Mouse (Mus musculus) embryo, embryonic 10.5 days (tissue): ENCODE measurements around the gene Pex16.
"Not testable (repeated sequence)": the region's sequence is repeated elsewhere in the genome, so short reads cannot be mapped to it uniquely, and the experiment has no call there.

Experiments
- DNase-seq: peaks from one replicate; pipeline ENCODE4 v3.0.0-alpha.2; 2015; ENCODE audit warnings: low spot score

Pex16 gene

GRCm38 (mm10) chr2:92388891-92389641 is 14.6 kb downstream of the Pex16 start:
- DNase-seq, result peak; percentile 100

GRCm38 (mm10) chr2:92389645-92390044 is 15.2 kb downstream of the Pex16 start:
- DNase-seq, result no peak

- DNase-seq, result no peak
These were observed 15.9 kb downstream of the Pex16 start for GRCm38 (mm10) chr2:92390206-92390930.

GRCm38 (mm10) chr2:92391116-92391515 is 16.6 kb downstream of the Pex16 start:
- DNase-seq, result no peak

- no peak for DNase-seq
These were observed 17.3 kb downstream of the Pex16 start for GRCm38 (mm10) chr2:92391703-92392317.

- DNase-seq, result peak; percentile 90
These were observed 18.1 kb downstream of the Pex16 start for GRCm38 (mm10) chr2:92392318-92393264.

- DNase-seq, result no peak
These were observed 21.1 kb downstream of the Pex16 start for GRCm38 (mm10) chr2:92395535-92395934.

- DNase-seq, result no peak
These were observed 23.0 kb downstream of the Pex16 start for GRCm38 (mm10) chr2:92397436-92397835.

- DNase-seq, result not testable (repeated sequence)
These were observed 25.4 kb downstream of the Pex16 start for GRCm38 (mm10) chr2:92399877-92400276.

GRCm38 (mm10) chr2:92400682-92401081 is 26.2 kb downstream of the Pex16 start:
- DNase-seq, result no peak

- peak; percentile 75 for DNase-seq
These were observed 26.6 kb downstream of the Pex16 start, which contains the start of gene Mapk8ip1 for GRCm38 (mm10) chr2:92401091-92401561. Mapk8ip1 (minus strand) TSS chr2:92401263.

- DNase-seq, result no peak
These were observed 28.3 kb downstream of the Pex16 start for GRCm38 (mm10) chr2:92402591-92403326.

GRCm38 (mm10) chr2:92403776-92404319 is 29.4 kb downstream of the Pex16 start:
- DNase-seq, result no peak

GRCm38 (mm10) chr2:92404737-92405136 is 30.3 kb downstream of the Pex16 start:
- DNase-seq, result no peak

- DNase-seq, result no peak
These were observed 31.2 kb downstream of the Pex16 start for GRCm38 (mm10) chr2:92405687-92406086.

GRCm38 (mm10) chr2:92408309-92409045 is 34.0 kb downstream of the Pex16 start:
- DNase-seq, result no peak

- DNase-seq, result no peak
These were observed 37.2 kb downstream of the Pex16 start for GRCm38 (mm10) chr2:92411705-92412104.

- DNase-seq, result no peak
These were observed 47.4 kb downstream of the Pex16 start for GRCm38 (mm10) chr2:92421723-92422387.
